Mouse (Mus musculus): ENCODE results near the gene Sfxn1. TPM values are rescaled to one million over a fixed set of nuclear protein-coding genes. Genes with fewer than 3 reads are reported as not detected.

Gene Sfxn1
- polyA plus RNA-seq, 1 experiment from 2014 or later: 81.9 TPM

DNA sequence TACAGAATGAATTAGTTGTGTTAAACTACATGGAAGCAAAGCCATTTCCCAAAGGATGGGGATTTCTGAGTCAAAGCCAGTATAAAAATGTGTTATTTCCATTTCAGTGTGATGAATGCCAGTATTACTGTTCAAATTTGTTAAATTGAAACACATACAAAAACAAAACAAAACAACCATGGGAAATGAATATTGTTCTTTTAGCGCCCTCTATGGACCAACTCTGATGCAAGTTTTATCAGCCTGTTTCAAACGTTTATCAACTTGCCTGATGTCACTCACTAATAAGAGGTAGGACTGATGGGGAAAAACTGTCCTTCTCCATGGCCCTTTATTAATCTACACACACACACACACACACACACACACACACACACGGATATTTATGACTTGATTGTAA, 8.4 kb upstream of the Sfxn1 start:
- ATAC-seq (replicated peaks): no peak
- no peak overlapping the region for H3K9ac ChIP-seq (replicated peaks)
- no peaks in the 10 kb centered on the region for H3K36me3 ChIP-seq
- peaks cover 2% of the 10 kb centered on the region; the same call in 1 of the 2 replicates for H3K4me1 ChIP-seq
- H3K27me3 ChIP-seq: no peaks in the 10 kb centered on the region; the same call in 1 of the 2 replicates
- H3K4me2 ChIP-seq (replicated peaks): no peak overlapping the region
- no peak overlapping the region for H3K4me3 ChIP-seq
- WGBS: under 1% methylated on average over 3 of the region's 3 CpGs
- no peaks in the 10 kb centered on the region for H3K9me3 ChIP-seq
- H3K27ac ChIP-seq (replicated peaks): no peak overlapping the region

DNA sequence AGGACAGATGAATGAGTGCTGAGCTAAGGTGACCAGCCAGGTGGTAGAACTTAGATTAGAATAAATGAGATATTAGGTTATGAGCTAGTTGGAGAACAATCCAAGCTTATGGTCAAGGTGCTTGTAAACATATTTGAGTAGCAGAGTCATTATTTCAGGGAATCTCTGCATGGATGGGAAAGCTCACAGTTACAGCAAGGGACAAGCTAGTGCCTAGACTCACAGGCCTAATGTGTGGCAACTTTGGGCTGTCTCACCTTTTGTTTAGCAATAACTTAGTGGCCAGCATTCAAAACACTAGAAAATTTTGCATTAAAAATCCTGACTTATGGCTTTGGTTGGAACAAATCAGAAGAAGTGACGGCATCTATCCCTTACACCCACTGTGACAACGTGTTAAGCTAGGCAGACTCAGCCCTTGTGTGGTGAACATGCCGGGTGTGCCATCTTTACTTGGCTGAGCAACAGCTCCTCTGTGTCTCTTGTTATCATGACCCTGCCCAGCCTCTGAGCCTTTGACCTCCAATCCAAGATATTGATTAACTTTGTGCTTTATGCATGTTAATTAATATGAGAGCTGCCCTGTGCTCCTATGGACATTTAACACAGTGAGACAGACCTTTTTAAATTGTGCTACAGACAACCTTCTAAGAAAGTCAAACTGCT, 5.5 kb upstream of the Sfxn1 start:
- H3K4me1 ChIP-seq: peaks cover 2% of the 10 kb centered on the region; the same call in 1 of the 2 replicates
- WGBS: 84% methylated on average over 3 of the region's 3 CpGs
- H3K4me2 ChIP-seq (replicated peaks): no peak overlapping the region
- H3K9me3 ChIP-seq: no peaks in the 10 kb centered on the region
- no peak overlapping the region for H3K9ac ChIP-seq (replicated peaks)
- no peak for ATAC-seq (replicated peaks)
- H3K27me3 ChIP-seq: no peaks in the 10 kb centered on the region; the same call in 1 of the 2 replicates
- no peaks in the 10 kb centered on the region for H3K36me3 ChIP-seq
- no peak overlapping the region for H3K4me3 ChIP-seq
- no peak overlapping the region for H3K27ac ChIP-seq (replicated peaks)

DNA sequence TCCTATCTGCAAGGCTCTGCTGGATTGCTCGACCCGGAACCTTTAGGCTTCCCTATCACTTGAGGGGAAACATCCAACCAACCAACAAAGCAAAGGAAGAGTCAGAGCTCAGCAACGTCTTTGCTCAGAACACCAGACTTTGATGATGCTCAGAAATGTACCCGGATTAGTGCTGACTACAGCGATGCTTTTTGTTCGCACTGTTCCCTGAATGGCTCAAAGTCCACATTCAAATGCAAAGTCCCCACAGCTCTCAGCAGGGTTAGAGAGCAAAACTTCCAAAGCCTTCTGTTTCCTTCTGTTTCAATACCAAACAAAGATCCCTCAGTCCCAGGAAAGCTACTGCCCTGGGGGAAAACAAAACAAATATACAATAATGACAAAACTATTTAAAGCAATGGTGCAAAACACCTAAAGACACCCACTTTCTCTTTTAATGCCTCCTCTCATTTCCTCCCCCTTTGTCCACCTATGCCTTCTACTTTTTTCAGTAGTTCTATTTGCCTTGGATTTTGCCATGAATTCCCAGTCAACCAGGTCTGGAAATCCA, 4.0 kb upstream of the Sfxn1 start:
- H3K27me3 ChIP-seq: no peaks in the 10 kb centered on the region
- no peak overlapping the region for H3K4me3 ChIP-seq
- no peak overlapping the region for H3K9ac ChIP-seq (replicated peaks)
- no peak overlapping the region for H3K27ac ChIP-seq (replicated peaks)
- no peaks in the 10 kb centered on the region for H3K36me3 ChIP-seq
- peaks cover 10% of the 10 kb centered on the region for H3K4me1 ChIP-seq
- no peak overlapping the region for H3K4me2 ChIP-seq (replicated peaks)
- no peaks in the 10 kb centered on the region for H3K9me3 ChIP-seq
- ATAC-seq (replicated peaks): no peak
- 4% methylated on average over 6 of the region's 6 CpGs for WGBS

DNA sequence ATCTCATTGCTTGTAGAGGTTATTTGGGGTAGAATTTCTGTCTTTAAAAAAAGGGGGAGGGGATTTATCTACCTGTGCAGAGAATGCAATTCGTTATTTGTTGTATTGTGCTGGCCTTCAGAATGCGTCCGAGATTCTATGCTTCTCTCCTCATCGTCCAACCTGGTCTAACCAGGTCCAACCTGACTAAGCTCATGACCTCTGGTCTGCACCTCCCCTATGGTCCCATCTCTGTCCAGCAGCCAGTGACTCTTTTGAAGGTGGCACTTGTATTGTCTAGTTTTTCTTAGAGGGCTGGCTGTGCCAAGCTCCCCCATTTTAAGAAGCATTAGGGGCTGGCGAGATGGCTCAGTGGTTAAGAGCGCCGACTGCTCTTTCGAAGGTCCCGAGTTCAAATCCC, 658 bp upstream of the Sfxn1 start:
- H3K27ac ChIP-seq (replicated peaks): no peak overlapping the region
- no peak overlapping the region for H3K9ac ChIP-seq (replicated peaks)
- H3K27me3 ChIP-seq: no peaks in the 10 kb centered on the region
- no peak for ATAC-seq (replicated peaks)
- H3K36me3 ChIP-seq: no peaks in the 10 kb centered on the region
- 95% methylated on average over 9 of the region's 9 CpGs for WGBS
- no peak overlapping the region for H3K4me3 ChIP-seq
- H3K4me1 ChIP-seq: peaks cover 22% of the 10 kb centered on the region
- H3K4me2 ChIP-seq (replicated peaks): no peak overlapping the region
- H3K9me3 ChIP-seq: no peaks in the 10 kb centered on the region

DNA sequence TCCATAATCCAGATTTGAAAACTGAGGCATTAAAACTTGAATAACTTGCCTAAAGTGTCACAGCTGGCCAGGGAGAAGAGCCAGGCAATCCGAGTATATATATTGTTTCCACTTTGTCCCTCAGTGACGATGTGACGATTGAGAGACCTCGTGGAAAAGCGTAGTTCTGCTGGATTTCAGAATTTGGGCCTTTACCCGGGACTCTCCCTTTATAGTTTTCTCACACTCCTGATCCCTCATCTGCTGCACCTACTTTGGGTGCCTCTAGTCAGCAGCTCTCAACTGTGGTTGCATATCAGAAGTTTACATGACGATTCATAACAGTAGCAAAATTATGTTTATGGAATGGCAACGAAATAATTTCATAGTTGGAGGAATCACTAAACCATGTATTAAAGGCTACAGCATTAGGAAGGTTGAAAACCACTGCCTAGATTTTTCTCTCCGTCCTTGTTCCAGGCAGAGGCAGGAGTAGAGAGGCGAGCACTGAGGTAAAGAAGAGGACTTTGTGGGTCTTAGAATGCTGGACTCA, 923 bp downstream of the Sfxn1 start:
- Histone ChIP-seq H3K4me3 (peak overlapping the region; percentile 90), H3K9me3 (no peaks in the 10 kb centered on the region), H3K27me3 (no peaks in the 10 kb centered on the region), H3K9ac (replicated peaks) (peak overlapping the region; percentile 76), H3K27ac (replicated peaks) (peak overlapping the region; percentile 84; the same call in 1 of the 2 replicates), H3K4me2 (replicated peaks) (peak overlapping the region; percentile 79), H3K36me3 (no peaks in the 10 kb centered on the region), H3K4me1 (peaks cover 20% of the 10 kb centered on the region)
- no peak for ATAC-seq (replicated peaks)
- WGBS: 30% methylated on average over 10 of the region's 10 CpGs

DNA sequence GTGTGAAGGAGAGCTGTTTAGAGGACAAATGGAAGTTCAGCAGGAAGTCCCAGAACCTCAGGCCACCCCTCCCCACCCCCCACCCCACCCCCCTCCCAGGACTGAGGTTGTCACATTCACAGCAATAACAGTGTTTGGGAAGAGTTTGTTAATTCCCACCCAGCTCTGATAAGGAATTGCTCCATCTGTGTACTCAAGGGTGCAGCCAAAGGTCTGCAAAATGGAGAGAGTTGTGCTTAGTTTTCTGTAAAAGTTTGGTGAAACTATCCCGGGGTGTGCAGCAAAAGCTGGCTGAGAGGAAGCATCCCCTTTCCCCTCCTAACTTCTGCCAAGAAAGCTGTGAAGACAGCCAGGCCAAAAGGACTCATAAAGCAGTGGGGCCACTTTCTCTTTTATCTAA, 1.4 kb downstream of the Sfxn1 start:
- Histone ChIP-seq H3K9ac (replicated peaks) (no peak overlapping the region), H3K4me3 (peak overlapping the region; percentile 90; the same call in 1 of the 2 replicates), H3K27ac (replicated peaks) (no peak overlapping the region), H3K27me3 (no peaks in the 10 kb centered on the region), H3K36me3 (no peaks in the 10 kb centered on the region), H3K4me2 (replicated peaks) (peak overlapping the region; percentile 79), H3K4me1 (peaks cover 20% of the 10 kb centered on the region), H3K9me3 (no peaks in the 10 kb centered on the region)
- no peak for ATAC-seq (replicated peaks)
- 19% methylated on average over 1 of the region's 1 CpGs for WGBS

DNA sequence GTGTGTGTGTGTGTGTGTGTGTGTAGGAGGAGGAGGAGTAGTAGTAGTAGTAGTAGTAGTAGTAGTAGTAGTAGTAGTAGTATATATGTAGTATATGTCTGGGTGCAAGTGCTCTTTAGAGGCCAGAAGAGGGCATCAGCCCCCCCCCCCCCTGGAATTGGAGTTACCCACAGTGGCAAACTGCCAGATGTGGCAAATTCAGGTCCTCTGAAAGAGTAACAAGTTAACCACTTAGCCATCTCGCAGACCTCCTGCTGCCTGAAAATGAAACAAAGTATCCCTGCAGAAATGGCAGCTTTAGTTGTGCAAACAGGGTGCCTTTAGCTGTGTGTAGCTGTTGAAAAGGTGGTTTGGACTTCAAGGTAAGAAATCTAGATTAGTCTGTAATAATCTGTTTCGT, 1.8 kb downstream of the Sfxn1 start:
- no peak overlapping the region for H3K4me3 ChIP-seq
- H3K27me3 ChIP-seq: no peaks in the 10 kb centered on the region
- H3K36me3 ChIP-seq: no peaks in the 10 kb centered on the region
- no peak overlapping the region for H3K4me2 ChIP-seq (replicated peaks)
- no peaks in the 10 kb centered on the region for H3K9me3 ChIP-seq
- H3K27ac ChIP-seq (replicated peaks): no peak overlapping the region
- H3K9ac ChIP-seq (replicated peaks): no peak overlapping the region
- 55% methylated on average over 2 of the region's 2 CpGs for WGBS
- no peak for ATAC-seq (replicated peaks)
- H3K4me1 ChIP-seq: peaks cover 20% of the 10 kb centered on the region

DNA sequence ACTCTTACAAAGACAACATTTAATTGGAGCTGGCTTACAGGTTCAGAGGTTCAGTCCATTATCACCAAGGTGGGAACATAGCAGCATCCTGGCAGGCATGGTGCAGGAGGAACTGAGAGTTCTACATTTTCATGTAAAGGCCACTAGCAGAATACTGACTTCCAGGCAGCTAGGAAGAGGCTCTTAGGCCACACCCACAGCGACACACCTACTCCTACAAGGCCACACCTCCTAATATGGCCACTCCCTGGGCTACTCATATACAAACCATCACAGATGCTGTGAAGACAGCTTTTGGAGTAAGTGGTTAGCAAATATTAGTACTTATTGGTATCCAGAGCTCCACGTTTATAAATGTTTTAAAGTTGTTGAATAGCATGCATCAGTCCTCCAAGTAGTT, 3.7 kb downstream of the Sfxn1 start:
- 93% methylated on average over 2 of the region's 2 CpGs for WGBS
- H3K27ac ChIP-seq (replicated peaks): no peak overlapping the region
- ATAC-seq (replicated peaks): no peak
- no peaks in the 10 kb centered on the region for H3K9me3 ChIP-seq
- H3K4me3 ChIP-seq: no peak overlapping the region
- no peak overlapping the region for H3K4me2 ChIP-seq (replicated peaks)
- H3K9ac ChIP-seq (replicated peaks): no peak overlapping the region
- H3K36me3 ChIP-seq: no peaks in the 10 kb centered on the region
- H3K27me3 ChIP-seq: no peaks in the 10 kb centered on the region
- peaks cover 20% of the 10 kb centered on the region for H3K4me1 ChIP-seq

DNA sequence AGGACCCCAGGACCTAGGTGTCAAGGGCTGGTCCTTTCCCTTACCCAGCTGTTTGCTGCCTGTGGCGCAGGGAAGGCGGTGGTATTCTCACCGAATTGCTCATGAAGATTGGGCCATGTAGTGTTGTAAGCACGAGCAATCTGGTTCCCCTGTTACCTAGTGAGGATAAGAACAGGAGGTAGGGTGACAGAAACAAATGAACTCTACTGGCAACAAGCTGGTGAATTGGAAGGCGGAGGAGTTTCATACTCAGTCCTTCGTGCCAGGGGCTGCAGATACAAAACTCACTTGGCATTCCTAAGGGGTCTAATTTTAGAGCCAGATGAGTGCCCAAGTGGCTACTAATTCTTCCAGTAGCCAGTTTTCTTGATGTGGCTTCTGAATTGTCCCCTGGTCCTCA, 4.4 kb downstream of the Sfxn1 start:
- no peaks in the 10 kb centered on the region for H3K27me3 ChIP-seq
- no peak overlapping the region for H3K4me2 ChIP-seq (replicated peaks)
- H3K4me1 ChIP-seq: peaks cover 20% of the 10 kb centered on the region
- 97% methylated on average over 6 of the region's 6 CpGs for WGBS
- ATAC-seq (replicated peaks): no peak
- no peaks in the 10 kb centered on the region for H3K9me3 ChIP-seq
- H3K27ac ChIP-seq (replicated peaks): no peak overlapping the region
- H3K36me3 ChIP-seq: no peaks in the 10 kb centered on the region
- no peak overlapping the region for H3K4me3 ChIP-seq
- H3K9ac ChIP-seq (replicated peaks): no peak overlapping the region

DNA sequence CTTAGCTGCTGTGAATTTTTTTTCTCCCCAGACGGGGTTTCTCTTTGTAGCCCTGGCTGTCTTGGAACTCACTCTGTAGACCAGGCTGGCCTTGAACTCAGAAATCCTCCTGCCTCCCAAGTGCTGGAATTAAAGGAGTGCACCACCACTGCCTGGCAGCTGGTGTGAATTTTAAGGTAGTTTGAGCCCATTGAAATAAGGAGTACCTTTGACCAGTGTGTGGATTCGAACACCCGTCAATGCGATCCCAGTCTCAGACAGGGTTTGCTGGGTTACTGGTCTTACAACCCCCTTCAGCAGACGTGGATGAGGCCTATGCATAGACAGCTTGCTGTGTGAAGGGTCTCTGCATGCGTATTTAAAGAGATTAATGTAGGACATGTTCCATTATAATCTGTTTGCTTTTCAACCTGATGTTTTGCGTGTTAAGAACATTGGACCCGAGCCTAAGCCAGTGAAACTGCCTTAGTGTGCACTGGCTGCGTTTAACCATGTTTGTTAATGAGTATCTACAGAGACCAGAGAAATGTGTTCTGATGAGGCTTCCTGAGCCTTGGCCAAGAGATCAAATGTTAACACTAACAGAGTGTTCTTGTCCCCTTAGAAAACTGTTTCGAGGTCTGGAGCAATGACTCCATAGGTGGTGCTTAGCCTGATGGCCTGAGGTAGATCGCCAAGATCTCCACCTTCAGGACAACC, 5.2 kb downstream of the Sfxn1 start:
- H3K9me3 ChIP-seq: no peaks in the 10 kb centered on the region
- H3K27ac ChIP-seq (replicated peaks): no peak overlapping the region
- WGBS: 88% methylated on average over 11 of the region's 11 CpGs
- no peak overlapping the region for H3K4me2 ChIP-seq (replicated peaks)
- no peak overlapping the region for H3K4me3 ChIP-seq
- H3K27me3 ChIP-seq: no peaks in the 10 kb centered on the region
- H3K36me3 ChIP-seq: no peaks in the 10 kb centered on the region
- peaks cover 20% of the 10 kb centered on the region for H3K4me1 ChIP-seq
- ATAC-seq (replicated peaks): no peak
- no peak overlapping the region for H3K9ac ChIP-seq (replicated peaks)

DNA sequence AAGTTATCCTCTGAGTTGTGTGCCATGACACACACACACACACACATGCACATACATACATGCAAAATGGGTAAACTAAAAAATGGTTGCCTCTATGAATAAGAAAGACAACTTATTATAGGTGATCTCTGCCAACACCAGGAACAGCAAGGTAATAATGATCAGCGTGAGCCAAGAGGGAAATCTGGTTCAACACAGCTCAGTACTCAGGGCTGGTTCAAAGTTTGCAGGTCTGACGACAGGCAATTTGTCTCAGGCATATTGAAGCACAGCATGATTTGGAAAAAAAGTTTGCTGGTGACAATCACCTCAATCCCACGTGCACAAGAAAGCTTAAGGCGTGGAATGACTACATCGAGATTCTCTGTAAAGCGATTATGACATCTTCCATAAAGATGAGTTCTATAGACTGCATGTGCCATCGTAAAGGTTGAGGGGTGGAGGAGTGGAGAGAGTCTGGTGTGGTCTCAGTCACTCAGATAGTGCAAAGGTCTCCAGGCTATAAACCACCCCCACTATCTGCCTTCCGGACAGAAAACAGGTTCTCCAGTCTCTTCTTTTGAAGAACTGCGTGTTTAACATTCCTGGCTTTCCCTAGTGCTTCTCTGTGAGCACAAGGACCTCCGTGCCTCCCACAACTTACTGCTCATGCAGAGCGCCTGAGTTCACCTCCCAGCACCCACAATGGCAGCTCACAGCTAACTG, 6.0 kb downstream of the Sfxn1 start:
- Histone ChIP-seq H3K4me1 (peaks cover 13% of the 10 kb centered on the region), H3K4me2 (replicated peaks) (no peak overlapping the region), H3K27ac (replicated peaks) (no peak overlapping the region), H3K36me3 (no peaks in the 10 kb centered on the region), H3K27me3 (no peaks in the 10 kb centered on the region), H3K4me3 (no peak overlapping the region), H3K9ac (replicated peaks) (no peak overlapping the region), H3K9me3 (no peaks in the 10 kb centered on the region)
- ATAC-seq (replicated peaks): no peak
- 88% methylated on average over 11 of the region's 11 CpGs for WGBS
